Mouse (Mus musculus): ENCODE measurements around the gene Msl1.

Gene Msl1

DNA sequence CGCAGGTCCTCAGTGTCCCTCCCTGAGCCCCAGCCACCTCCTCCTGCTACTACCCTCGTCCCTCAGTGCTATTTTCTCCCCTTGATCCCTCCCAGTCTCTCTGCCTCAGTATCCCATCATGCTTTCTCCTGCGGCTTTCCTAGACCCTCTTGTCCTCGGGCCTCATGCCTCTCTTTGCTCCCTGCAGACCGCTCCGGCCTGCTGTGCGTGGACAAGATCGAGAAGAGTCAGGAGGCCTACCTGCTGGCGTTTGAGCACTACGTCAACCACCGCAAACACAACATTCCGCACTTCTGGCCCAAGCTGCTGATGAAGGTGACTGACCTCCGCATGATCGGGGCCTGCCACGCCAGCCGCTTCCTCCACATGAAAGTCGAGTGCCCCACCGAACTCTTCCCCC lies 31.2 kb upstream of the Msl1 start:
- no peak for DNase-seq (ENCODE audit: low spot score in 2 of 2)

DNA sequence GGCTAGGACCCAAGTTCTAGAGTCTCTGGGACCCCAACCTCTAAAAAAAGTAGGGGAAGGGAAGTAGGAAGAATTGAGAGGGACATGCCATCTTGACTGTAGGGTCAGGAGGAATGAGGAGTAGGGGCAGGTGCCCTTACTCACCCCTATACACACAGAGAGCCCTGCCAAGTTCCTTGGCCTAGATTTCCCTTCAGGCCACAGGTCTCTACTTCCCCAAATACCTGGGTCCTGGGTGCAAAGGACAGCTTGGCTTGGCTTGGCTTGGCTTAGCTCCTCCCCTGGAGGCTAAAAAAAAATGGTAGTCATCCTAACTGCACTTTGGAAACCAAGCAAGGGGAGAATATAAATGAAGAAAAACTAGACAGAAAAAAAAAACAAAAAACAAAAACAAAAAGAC lies 30.6 kb upstream of the Msl1 start:
- no peak for DNase-seq (ENCODE audit: low spot score in 2 of 2)

DNA sequence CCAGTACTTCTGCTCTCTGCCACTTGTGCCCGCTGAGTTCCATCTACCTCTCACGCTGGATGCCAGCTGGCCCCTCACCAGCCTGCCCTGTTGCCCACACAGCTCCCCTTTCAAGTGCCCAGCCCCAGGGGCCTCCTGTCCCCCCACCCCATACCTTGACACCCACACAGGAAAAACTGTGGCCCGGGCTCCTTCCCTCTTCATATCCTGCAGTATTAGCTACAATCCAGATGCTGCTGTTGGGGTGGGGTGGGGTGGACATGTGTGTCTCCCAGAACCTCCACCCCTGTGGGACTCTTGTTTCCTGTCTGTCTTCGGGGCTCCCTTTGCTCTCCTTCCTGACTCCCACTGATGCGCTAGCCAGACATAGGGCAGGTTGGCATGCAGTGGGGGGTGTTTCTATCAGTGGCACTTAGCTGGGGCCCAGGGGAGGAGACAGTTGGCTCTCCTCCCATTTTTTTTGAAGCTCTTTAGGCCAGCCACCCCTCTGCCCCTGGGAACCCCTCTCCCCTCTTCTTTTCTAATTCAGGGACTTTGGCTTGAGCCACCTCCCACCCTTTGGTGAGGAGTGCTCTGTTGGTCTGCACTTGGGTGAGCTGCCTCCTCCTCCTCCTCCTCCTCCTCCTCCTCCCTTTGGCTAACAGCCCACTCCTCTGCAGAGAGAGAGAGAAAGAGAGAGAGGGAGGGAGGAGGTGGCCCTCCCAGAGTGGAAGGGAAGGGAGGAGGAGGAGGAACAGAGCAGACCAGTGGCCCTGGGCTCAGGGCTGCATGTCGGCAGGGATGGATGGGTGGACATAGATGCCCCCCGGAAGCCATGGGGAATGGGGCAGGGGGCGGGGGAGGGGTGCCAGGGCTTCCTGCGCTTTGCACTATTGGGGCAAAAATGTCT lies 29.7 kb upstream of the Msl1 start:
- DNase-seq (ENCODE audit: low spot score in 2 of 2) = no peak

DNA sequence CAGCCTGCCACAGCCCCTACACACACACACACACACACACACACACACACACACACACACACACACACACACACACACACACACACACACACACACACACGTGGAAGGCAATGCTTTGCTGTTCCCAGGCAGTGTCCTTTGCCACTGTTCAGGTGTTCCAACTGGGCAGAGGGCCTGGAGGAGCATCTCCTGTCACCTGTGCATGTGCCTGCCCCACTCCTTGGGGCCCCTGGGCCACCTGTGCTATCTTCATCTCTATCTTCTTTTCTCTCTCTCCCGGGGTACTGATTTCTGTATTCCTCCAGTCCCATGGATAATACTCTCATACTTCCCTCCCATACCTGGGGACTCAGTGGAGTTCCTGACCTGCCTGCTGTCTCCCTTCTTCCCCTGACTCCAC lies 29.0 kb upstream of the Msl1 start:
- DNase-seq (ENCODE audit: low spot score in 2 of 2) = no peak

DNA sequence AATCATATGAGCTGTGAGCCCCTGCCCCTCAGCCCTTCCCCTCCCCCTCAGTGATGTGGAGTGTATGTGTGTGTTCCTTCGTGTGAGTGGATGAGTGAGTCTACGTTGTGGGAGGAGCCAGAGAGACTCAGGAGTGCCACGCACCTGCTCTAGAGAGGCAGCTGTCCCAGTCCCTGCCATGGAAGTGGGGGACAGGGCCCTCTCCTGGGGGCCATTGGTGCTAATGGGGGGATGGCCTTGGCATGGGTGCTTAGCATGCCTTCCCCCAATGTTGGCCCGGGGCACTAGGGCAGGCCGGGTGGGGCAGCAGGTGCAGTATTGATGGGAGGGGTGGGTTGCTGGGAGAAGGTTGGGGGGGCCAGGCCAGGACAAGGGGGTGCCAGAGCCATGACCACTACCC lies 28.5 kb upstream of the Msl1 start:
- DNase-seq (ENCODE audit: low spot score in 2 of 2) = no peak

DNA sequence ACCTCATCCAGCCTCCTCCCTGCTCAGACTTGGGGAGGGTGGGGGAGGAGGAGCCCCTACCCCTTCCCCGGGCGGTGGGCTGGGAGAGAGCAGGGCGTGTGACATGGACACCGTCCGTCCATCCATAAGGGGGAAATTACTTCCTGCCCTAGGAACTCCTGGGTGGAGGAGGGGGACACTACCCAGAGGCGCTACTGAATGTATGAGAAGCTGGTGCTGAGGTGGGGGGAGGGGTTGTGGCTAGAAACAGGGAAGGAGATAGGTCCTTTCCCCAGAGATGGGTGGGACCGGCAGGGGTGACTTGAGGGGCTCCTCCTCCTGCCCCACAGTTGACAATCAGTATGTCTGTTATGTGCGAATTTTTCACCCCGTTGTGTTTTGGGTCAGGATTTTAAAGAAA lies 28.0 kb upstream of the Msl1 start:
- DNase-seq (ENCODE audit: low spot score in 2 of 2) = no peak

DNA sequence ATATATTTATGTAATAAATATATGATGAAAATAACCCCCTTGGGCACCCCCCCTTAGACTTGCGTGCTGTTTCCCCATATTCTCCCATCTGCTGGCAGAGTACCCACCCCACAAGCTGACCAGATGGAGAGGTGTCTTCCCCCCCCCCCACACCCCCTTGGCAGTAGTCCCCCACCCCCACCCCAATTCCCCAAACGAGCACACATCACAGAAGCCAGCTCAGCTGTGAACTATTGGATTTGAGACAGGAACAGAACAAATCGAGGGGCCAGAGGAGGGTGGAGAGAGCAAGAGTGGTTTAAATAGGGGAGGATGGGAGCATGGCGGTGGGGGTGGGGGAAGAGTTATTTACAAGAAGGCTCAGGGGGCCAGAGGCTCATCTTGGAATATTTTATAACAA lies 27.6 kb upstream of the Msl1 start:
- DNase-seq (ENCODE audit: low spot score in 2 of 2) = no peak

DNA sequence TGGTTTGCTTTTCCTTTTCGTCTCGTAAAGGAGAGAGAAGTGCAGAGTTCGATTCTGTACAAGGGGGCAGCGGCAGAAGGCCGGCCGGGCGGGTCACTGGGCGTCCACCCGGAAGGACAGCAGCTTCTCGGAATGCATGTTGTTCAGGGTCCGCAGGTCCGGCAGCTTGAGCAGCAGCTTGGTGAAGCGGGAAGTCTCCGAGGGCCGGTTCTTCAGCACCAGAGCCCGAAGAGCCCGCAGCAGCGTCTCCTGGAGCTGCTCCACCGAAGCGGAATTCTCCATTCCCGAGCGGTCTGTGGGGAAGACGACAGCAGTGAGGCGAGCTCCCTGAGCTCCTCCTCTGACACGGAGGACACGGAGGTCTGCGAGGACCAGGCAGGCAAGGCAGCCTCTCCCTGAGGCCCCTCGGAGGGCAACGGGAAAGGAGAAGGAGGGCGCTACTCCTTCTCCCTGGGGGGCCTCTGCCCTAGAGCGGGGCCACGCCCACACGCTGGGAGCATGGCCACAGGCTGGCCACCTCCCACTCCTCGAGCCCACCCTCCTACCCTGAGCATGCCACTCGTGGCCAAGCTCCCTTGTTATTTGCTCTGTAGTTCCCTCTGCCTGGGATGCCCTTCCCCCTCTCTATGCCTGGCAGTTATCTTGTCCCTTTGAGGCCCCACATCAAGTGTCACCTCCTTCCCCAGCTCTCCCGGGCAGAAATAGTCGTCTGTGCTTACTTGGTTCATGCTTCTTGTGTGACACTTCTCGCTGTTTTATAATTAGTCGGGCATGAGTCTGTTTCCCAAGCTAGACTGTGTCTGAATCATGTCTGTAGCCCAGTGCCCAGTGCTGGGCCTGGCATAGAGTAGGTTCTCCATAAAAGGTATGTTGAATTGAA lies 26.9 kb upstream of the Msl1 start:
- no peak for DNase-seq (ENCODE audit: low spot score in 2 of 2)

DNA sequence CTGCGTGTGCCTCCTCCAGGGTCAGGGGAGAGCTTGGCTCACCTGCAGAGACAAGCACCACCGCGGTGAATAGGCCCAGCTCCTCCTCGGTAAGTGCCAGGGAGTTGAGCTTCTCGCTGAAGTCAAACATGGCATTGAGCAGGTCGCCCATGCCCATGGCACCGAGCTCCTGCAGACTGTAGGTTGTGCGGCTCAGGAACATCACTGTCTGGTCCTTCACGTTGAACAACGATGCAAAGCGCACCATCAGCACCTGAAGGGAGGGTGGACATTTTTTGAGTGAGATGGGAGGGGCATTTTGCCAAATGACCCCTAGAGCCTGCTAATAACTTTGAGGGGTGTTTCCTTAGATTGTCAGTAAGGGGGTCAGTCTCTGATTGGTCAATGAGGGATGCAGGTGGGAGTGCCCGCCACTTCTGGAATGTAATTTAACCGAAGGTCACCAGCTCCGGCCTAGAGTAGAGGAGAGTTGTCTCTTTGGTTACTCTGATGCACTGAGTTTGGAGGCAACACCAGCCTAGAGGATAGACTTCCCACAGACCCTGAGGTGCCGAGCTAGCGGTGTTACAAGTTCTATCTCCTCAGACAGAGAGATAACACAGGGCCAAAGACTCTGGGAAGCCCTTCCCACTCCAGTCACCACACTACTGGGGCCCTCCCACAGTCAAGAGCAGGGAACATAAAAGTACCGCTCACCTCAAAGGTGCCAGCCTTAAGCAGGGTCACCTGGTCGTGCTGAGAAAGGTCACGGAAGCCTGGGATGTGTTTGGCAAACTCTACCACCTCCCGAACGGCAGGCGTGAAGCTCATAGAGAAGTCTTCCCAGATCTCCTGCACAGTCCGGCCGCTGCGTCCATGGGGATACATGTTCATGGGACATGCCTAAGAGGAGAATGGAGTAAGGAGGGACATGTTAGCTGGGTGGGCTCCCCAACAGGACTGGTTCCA lies 26.0 kb upstream of the Msl1 start:
- DNase-seq (ENCODE audit: low spot score in 2 of 2) = no peak

DNA sequence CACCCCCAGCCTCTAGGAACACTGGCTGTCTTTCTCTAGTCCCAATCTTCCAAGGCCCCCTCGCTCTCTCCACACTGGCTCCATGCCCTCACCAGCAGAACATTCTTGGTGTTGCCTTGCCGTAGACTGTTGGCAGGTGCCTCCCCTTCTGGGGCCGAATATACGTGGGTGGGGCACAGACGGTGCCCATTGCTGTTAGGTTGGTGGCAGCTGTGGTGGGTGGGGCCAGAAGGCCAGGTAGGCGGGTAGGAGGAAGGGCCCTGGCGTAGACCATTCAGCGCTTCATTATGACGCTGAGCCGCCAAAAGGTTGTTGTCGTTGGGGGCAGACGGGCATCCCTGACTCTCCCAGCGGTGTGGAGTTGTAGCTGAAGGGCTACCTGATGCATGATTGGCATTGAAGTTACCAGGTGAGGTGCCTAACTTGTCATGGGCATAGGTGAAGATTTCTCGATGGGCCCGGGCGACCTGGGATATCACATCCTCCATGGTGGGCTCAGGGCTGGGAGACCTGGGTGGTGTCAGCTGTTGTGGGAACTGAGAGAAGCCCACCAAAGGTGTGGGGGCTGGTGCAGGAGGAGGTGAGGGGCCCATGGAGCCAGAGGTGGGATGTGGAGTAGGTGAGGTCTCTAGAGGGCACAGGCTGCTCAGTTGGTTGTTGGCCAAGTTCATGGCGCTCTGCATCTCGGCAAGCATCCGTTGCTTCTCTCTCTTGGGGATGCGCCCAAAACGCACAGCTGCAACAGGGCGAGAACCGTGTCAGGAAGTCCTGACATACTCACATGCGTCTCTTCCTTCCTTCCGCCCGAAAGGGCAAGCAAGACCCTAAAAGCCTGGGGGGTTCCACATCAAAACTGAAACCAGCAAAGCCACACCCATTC lies 25.0 kb upstream of the Msl1 start:
- DNase-seq (ENCODE audit: low spot score in 2 of 2) = no peak

DNA sequence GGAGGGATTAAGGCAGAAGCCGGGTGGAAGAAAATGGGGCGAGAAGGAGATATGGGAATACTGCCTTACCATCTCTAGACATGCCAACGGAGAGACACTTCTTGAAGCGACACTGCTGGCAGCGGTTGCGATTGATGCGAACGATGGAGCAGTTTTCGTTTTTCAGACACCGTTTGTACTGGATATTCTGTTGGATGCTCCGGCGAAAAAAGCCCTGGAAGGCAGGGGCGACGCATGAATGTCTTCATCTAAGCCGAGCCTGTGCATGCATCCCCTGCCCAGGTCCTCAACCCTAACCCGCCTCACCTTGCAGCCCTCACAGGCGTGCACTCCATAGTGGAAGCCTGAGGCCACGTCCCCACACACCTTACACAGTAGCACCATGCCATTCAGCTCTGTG lies 24.2 kb upstream of the Msl1 start:
- no peak for DNase-seq (ENCODE audit: low spot score in 2 of 2)

DNA sequence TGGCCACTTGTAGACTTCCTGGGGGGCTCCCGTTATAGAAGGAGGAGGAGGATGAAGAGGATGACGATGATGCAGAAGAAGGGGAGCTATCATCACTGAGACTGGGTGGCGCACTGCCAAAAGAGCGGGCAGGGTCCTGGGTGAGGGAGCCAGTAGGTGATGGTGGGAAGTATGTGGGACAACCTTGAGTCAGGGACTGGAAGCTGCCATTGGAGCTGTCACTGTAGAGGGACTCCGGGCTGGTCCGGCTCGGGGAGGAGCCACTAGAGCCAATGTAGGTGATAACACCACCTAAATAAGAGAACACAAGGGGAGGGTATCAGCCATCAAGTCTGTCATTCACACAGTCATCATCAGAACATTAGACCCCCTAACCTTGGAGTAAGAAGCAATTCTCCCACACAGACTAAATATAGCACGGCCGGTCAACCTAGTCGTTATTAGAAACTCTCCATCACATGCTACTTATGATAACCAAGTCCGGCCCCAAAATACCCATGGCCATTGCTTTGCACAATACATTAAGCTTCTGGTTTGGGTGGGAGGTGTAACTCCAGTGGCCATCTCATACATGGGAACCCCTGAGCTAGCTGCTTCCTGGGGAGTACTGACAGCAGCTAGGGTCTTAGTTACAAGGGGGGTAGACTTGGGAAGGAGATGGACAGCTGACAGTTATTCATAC lies 23.3 kb upstream of the Msl1 start:
- DNase-seq (ENCODE audit: low spot score in 2 of 2) = no peak

DNA sequence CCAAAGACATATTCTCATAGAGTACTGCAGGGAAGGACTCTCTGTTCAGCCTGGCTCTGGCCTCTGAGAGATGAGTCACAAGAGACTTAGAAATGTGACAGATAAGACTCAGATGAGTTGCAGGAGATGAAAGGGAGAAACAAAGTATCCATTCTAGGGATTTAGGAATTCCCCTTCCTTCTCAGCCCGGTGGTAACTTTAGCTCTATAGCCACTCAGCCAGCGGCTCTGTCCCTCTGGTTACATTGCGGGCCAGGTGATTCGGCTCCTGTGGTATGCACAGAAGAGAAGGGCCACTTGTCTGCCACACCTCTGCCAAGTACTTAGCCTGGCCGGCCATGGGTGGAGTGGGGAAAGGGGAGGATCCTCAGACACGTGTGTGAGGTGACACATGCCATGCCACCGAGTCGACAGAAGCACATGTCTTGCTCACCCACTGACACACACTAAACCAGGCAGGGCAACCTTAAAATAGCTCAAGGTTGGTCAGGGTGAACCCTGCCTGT lies 22.6 kb upstream of the Msl1 start:
- DNase-seq (ENCODE audit: low spot score in 2 of 2) = peak; percentile 68 to 81

DNA sequence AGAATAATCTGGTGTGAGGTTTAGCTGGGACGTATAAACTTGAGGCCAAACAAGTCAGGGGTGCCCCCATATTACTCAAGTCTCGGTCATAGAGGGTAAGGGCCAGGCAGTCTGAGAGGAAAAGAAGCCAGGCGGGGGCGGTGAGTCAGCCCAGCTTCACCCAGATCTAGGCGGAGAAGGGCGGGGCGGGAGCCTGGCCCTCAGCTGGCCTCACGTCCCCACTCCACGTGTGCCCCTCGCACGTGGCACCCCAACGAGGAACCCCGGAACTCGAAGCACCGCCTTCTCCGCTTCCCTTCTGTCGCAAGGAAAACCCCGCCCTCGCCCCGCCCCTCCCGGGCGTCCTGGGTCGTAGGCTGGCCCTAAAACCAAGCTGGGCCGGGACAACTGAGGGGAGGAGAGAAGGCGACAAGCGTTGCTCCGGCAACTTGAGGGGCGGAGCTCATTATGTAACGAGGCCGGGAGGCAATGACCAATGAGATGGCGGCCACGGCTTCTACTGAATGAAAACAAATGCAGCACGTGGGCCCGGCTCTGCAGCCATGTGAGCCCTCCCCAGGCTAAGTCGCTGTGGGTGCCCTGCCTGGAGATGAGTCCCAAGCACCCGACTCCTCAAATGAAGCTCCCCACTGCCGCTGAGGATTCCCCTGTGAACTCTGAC lies 21.6 kb upstream of the Msl1 start:
- DNase-seq (ENCODE audit: low spot score in 2 of 2) = peak; percentile 100

DNA sequence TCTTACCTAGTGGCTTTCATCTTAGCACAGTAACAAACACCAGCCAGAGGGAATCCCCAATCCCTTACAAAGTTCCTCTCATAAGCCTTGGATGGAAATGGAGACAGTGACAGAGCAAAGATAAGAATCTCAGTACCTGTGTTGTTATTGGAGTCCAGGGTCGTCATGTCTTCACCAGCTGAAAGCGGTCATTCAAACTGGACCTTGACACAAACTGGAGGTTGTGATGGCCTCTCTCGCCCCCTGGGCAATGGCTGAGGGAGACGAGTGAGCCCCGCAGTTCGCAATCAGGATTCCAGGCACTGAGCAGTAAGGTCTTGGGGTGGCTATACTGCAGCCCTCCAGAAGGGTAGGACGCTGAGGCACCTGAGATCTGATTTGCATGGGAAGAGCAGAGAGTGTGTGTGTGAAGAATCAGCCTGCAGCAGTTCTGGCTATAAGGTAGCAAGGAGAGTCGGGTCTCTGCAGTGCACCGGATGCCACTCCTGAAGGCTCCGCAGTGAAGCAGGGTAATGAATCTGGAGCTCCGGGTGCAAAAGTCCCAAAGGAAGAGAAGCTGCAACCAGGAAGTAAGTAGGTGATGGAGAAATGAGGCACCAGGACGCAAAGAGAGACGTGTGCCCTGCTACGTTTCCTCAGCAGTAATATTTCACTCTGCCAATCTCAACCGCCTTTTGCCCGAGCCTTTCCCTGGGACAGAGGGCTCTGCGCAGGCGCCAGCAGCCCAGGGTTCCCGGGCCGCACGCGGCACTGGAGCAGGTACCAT lies 20.6 kb upstream of the Msl1 start, which contains the start of gene Nr1d1:
Gene Nr1d1 (minus strand): TSS at position 752 of the 766 bp plus-strand sequence.
- no peak for DNase-seq (ENCODE audit: low spot score in 2 of 2)

DNA sequence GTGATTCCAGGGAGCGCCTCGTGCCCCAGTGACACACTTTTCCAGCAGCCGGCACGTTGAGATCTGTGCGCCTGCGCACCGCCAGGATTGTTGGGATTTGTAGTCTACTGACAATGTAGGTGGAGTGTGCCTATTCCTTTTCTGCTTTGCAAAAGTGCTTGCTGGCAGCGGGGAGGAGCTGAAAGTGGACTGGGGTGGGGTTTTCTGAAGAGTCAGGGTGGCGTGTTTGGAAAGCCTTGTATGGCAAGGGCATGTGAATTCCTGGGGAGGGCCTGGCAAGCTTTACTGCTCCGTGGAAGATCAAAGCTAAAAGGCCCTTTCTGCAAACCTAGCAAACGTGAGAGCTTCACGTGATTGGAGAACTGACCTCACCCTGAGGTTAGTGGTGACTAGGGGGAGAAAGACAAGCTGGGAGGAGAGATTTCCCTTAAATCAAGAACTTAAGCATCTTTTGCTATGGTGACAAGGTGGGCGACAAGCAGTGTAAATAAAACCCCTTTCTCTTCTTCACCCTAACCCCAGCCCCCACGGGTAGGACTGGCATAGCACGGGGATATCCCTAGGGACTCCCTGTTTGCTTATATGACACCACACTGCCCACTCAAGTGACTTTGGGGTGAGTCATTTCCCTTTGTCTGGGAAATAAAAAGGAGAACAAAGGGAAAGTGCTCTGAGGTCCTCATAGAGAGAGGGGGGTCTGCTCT lies 19.8 kb upstream of the Msl1 start:
- peak; percentile 99 to 100 for DNase-seq (ENCODE audit: low spot score in 2 of 2)

DNA sequence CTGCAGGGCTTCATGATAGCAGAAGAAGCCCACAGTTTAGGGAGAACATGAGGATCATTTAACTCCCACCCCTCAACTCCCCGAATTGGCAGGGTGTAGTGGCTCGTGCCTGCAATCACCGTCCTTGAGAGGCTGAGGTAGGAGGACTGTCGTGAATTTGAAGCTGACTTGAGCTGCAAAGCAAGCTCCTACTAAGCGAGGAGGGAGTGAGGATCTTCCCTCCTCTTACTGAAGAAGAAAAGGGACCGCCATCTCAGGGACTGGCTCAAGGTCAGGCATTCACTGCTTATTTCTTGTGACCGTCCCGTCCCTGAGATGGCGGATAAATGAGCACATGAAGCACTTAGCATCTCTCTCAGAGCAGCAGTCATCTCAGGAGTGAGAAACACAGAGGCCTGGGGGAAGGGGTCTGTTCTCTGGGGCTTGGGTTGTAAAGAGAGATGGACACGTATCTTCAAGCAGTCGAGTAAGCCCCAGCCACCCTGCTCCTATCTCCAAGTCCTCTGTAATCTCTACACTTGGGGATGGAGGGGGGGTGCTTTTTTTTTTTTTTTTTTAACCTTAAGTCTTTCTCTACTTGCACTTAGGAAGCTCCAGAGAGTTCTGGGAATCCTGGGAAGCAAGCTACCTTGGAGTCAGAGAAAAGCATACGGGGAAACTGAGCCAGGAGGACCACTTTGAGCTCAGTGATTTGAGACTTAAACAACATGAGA lies 19.1 kb upstream of the Msl1 start:
- DNase-seq (ENCODE audit: low spot score in 2 of 2) = no peak

All from urinary bladder, postnatal 36 days (tissue).